Mouse (Mus musculus) stomach, embryonic 16.5 days (tissue): ENCODE results near the gene Cops2. TPM values are rescaled to one million over a fixed set of nuclear protein-coding genes. Genes with fewer than 3 reads are reported as not detected.

Experiments used
- ATAC-seq: fragments of 200-750 bp; cut with Nextera tagmentation; 2 replicates; pipeline ENCODE4 v1.8.0; 2017; ENCODE audit warnings: moderate number of reproducible peaks, moderate TSS enrichment; ENCODE audit not compliant: insufficient read depth, low FRiP score
- H3K27ac ChIP-seq: fragments of 300-500 bp; sonication (generic); 2 replicates; pipeline ENCODE4 v1.5.1; 2014; ENCODE audit warnings: low read length
- H3K27me3 ChIP-seq: fragments of 300-500 bp; sonication (generic); 2 replicates; pipeline ENCODE4 v1.6.1; 2014; ENCODE audit warnings: low read length, control low read depth, mixed read lengths; ENCODE audit not compliant: control insufficient read depth, insufficient read depth
- H3K36me3 ChIP-seq: fragments of 300-500 bp; sonication (generic); 2 replicates; pipeline ENCODE4 v1.6.1; 2014; ENCODE audit warnings: low read length; ENCODE audit not compliant: control insufficient read depth, insufficient read depth
- H3K4me1 ChIP-seq: fragments of 300-500 bp; sonication (generic); 2 replicates; pipeline ENCODE4 v1.6.1; 2014; ENCODE audit warnings: low read length, control low read depth, mixed read lengths; ENCODE audit not compliant: control insufficient read depth, insufficient read depth
- H3K4me2 ChIP-seq: fragments of 300-500 bp; sonication (generic); 2 replicates; pipeline ENCODE4 v1.6.1; 2014; ENCODE audit warnings: low read depth, low read length, mixed read lengths
- H3K4me3 ChIP-seq: fragments of 300-500 bp; sonication (generic); replicated peaks from 2 replicates; pipeline ENCODE4 v1.5.1; 2014; ENCODE audit warnings: mild to moderate bottlenecking, low read length
- H3K9ac ChIP-seq: fragments of 300-500 bp; sonication (generic); 2 replicates; pipeline ENCODE4 v1.6.1; 2014; ENCODE audit warnings: low read length
- H3K9me3 ChIP-seq: fragments of 300-500 bp; sonication (generic); replicated peaks from 2 replicates; pipeline ENCODE4 v1.6.1; 2016; ENCODE audit warnings: low read length, control low read depth; ENCODE audit not compliant: control insufficient read depth
- WGBS: fragments of 180-500 bp; shearing (Covaris S2); extraction: QIAGEN DNeasy Blood & Tissue Kit; methylation state at CpG from one replicate; pipeline ENCODE4 v1.1.7; 2014; 5-methylcytosine and 5-hydroxymethylcytosine counted together
- polyA plus RNA-seq: library from polyadenylated mRNA; unstranded; fragments of >200 nt; fragmentation: Nextera tagmentation; extraction: Ambion mirVana; gene quantifications from 2 replicates; pipeline ENCODE4 v1.2.1, GENCODE M21; 2015

The Cops2 gene
- polyA plus RNA-seq, result 62.8 and 70.5 TPM in 2 replicates

- 0 out of 2 replicates have a peak, but pooled peaks cover 7% of the 10 kb centered on the region for H3K4me1 ChIP-seq
- no peaks in the 10 kb centered on the region for H3K36me3 ChIP-seq
- H3K27me3 ChIP-seq, result no peaks in the 10 kb centered on the region
- peak within 1 kb of the TSS; percentile 100 for H3K4me3 ChIP-seq
- peak within 1 kb of the TSS; percentile 81 for H3K27ac ChIP-seq
- peak within 1 kb of the TSS; percentile 76 for H3K4me2 ChIP-seq
- peak within 1 kb of the TSS; percentile 99 for H3K9ac ChIP-seq
- under 1% methylated on average over 53 of the region's 54 CpGs for WGBS
- H3K9me3 ChIP-seq, result no peaks in the 10 kb centered on the region
- ATAC-seq, result peak; percentile 99
These were observed at the start of gene Cops2, which contains the start of gene Galk2 for GRCm38 (mm10) chr2:125858521-125859280. TSS of gene Cops2 (minus strand) at chr2:125859139. TSS of gene Galk2 (plus strand) at chr2:125859109.

- no peak for ATAC-seq
- WGBS, result 81% methylated on average over 4 of the region's 4 CpGs
- no peaks in the 10 kb centered on the region for H3K27me3 ChIP-seq
- no peak overlapping the region for H3K9ac ChIP-seq
- no peak overlapping the region for H3K4me2 ChIP-seq
- H3K4me3 ChIP-seq, result no peak overlapping the region
- H3K9me3 ChIP-seq, result no peaks in the 10 kb centered on the region
- H3K36me3 ChIP-seq, result no peaks in the 10 kb centered on the region
- no peaks in the 10 kb centered on the region for H3K4me1 ChIP-seq
- H3K27ac ChIP-seq, result no peak overlapping the region
These were observed 48.8 kb upstream of the Cops2 start for GRCm38 (mm10) chr2:125907580-125908255.

GRCm38 (mm10) chr2:125906407-125907066, 47.6 kb upstream of the Cops2 start:
- no peak overlapping the region for H3K4me3 ChIP-seq
- no peak for ATAC-seq
- WGBS, result 47% methylated on average over 4 of the region's 4 CpGs
- no peaks in the 10 kb centered on the region for H3K27me3 ChIP-seq
- H3K36me3 ChIP-seq, result no peaks in the 10 kb centered on the region
- no peaks in the 10 kb centered on the region for H3K9me3 ChIP-seq
- no peak overlapping the region for H3K4me2 ChIP-seq
- no peaks in the 10 kb centered on the region for H3K4me1 ChIP-seq
- no peak overlapping the region for H3K9ac ChIP-seq
- no peak overlapping the region for H3K27ac ChIP-seq

- ATAC-seq, result no peak
- H3K9me3 ChIP-seq, result no peaks in the 10 kb centered on the region
- no peaks in the 10 kb centered on the region; the same call in 1 of the 2 replicates for H3K36me3 ChIP-seq
- WGBS, result 93% methylated on average over 3 of the region's 3 CpGs
- no peak overlapping the region for H3K27ac ChIP-seq
- H3K4me1 ChIP-seq, result no peaks in the 10 kb centered on the region
- H3K4me2 ChIP-seq, result no peak overlapping the region
- no peaks in the 10 kb centered on the region for H3K27me3 ChIP-seq
- no peak overlapping the region for H3K4me3 ChIP-seq
- H3K9ac ChIP-seq, result no peak overlapping the region
These were observed 42.5 kb upstream of the Cops2 start for GRCm38 (mm10) chr2:125901426-125901825.

GRCm38 (mm10) chr2:125900797-125901410, 42.0 kb upstream of the Cops2 start:
- no peak for ATAC-seq
- H3K27me3 ChIP-seq, result no peaks in the 10 kb centered on the region
- WGBS, result 79% methylated on average over 6 of the region's 6 CpGs
- no peak overlapping the region for H3K27ac ChIP-seq
- no peaks in the 10 kb centered on the region for H3K4me1 ChIP-seq
- H3K4me2 ChIP-seq, result no peak overlapping the region
- H3K36me3 ChIP-seq, result no peaks in the 10 kb centered on the region; the same call in 1 of the 2 replicates
- H3K9me3 ChIP-seq, result no peaks in the 10 kb centered on the region
- H3K4me3 ChIP-seq, result no peak overlapping the region
- H3K9ac ChIP-seq, result no peak overlapping the region

- ATAC-seq, result no peak
- WGBS, result 81% methylated on average over 3 of the region's 3 CpGs
These were observed 37.4 kb upstream of the Cops2 start for GRCm38 (mm10) chr2:125896355-125896754.

GRCm38 (mm10) chr2:125895099-125895498, 36.2 kb upstream of the Cops2 start:
- H3K4me2 ChIP-seq, result no peak overlapping the region
- no peaks in the 10 kb centered on the region for H3K4me1 ChIP-seq
- H3K9ac ChIP-seq, result no peak overlapping the region
- no peaks in the 10 kb centered on the region for H3K9me3 ChIP-seq
- WGBS, result 67% methylated on average over 4 of the region's 4 CpGs
- H3K36me3 ChIP-seq, result no peaks in the 10 kb centered on the region; the same call in 1 of the 2 replicates
- no peak overlapping the region for H3K4me3 ChIP-seq
- H3K27ac ChIP-seq, result no peak overlapping the region
- no peaks in the 10 kb centered on the region for H3K27me3 ChIP-seq
- no peak; the same call in 1 of the 2 replicates for ATAC-seq

More at GRCm38 (mm10) chr2:125896355-125896754, 37.4 kb upstream of the Cops2 start:
- Histone ChIP-seq H3K27ac (no peak overlapping the region), H3K4me3 (no peak overlapping the region), H3K4me1 (no peaks in the 10 kb centered on the region), H3K27me3 (no peaks in the 10 kb centered on the region), H3K9ac (no peak overlapping the region), H3K36me3 (no peaks in the 10 kb centered on the region; the same call in 1 of the 2 replicates), H3K4me2 (no peak overlapping the region), H3K9me3 (no peaks in the 10 kb centered on the region)

GRCm38 (mm10) chr2:125893096-125893495, 34.2 kb upstream of the Cops2 start:
- H3K9ac ChIP-seq, result no peak overlapping the region
- no peaks in the 10 kb centered on the region for H3K27me3 ChIP-seq
- no peak for ATAC-seq
- no peak overlapping the region for H3K27ac ChIP-seq
- no peak overlapping the region for H3K4me3 ChIP-seq
- H3K4me2 ChIP-seq, result no peak overlapping the region
- H3K36me3 ChIP-seq, result no peaks in the 10 kb centered on the region; the same call in 1 of the 2 replicates
- 38% methylated on average over 6 of the region's 6 CpGs for WGBS
- no peaks in the 10 kb centered on the region for H3K9me3 ChIP-seq
- no peaks in the 10 kb centered on the region for H3K4me1 ChIP-seq
